Mouse (Mus musculus) ES-Bruce4 (cell line): ENCODE measurements at regions not wholly inside any gene's neighbourhood (a gene's known extent, or its start where the extent isn't known, plus 50 kb on each side); places are given as distances from the start of the nearest gene placed in this dataset.

ENCODE experiments used
- H3K27ac ChIP-seq: 2 replicates; pipeline ENCODE4 v1.5.1; 2012; ENCODE audit warnings: low read length, inconsistent platforms; ENCODE audit not compliant: insufficient read depth
- H3K27me3 ChIP-seq: 2 replicates; pipeline ENCODE4 v1.6.1; 2012; ENCODE audit warnings: mild to moderate bottlenecking, low read length, inconsistent platforms; ENCODE audit not compliant: control insufficient read depth, poor library complexity, insufficient read depth, severe bottlenecking
- H3K36me3 ChIP-seq: 2 replicates; pipeline ENCODE4 v1.6.1; 2012; ENCODE audit warnings: inconsistent platforms, mild to moderate bottlenecking, low read length, moderate library complexity; ENCODE audit not compliant: control insufficient read depth, poor library complexity, insufficient read depth, severe bottlenecking
- H3K4me1 ChIP-seq: one replicate; pipeline ENCODE4 v1.8.1; 2011; ENCODE audit warnings: low read length; ENCODE audit not compliant: control insufficient read depth, insufficient read depth
- H3K4me3 ChIP-seq: 2 replicates; pipeline ENCODE4 v1.5.1; 2011; ENCODE audit warnings: low read depth, mild to moderate bottlenecking, low read length
- H3K9ac ChIP-seq: 2 replicates; pipeline ENCODE4 v1.6.1; 2012; ENCODE audit warnings: low read depth, mild to moderate bottlenecking, inconsistent platforms; ENCODE audit not compliant: poor library complexity, severe bottlenecking
- H3K9me3 ChIP-seq: replicated peaks from 2 replicates; pipeline ENCODE4 v1.6.1; 2012; ENCODE audit warnings: mild to moderate bottlenecking, low read length, inconsistent platforms; ENCODE audit not compliant: control insufficient read depth, poor library complexity, insufficient read depth, severe bottlenecking
- CTCF ChIP-seq: IDR thresholded peaks from one replicate; pipeline ENCODE4 v1.8.1; 2011; ENCODE audit warnings: low read depth, low read length
- EP300 ChIP-seq: IDR thresholded peaks from 2 replicates; pipeline ENCODE4 v1.6.1; 2011; ENCODE audit warnings: low read depth, low read length; ENCODE audit not compliant: insufficient read depth
- POLR2A ChIP-seq: IDR thresholded peaks from one replicate; pipeline ENCODE4 v1.8.1; 2011; ENCODE audit warnings: low read length; ENCODE audit not compliant: insufficient read depth

GRCm38 (mm10) chr7:95620079-95620478 lies 551.0 kb upstream of the Tenm4 start:
- Histone ChIP-seq H3K36me3 (no peaks in the 10 kb centered on the region), H3K27me3 (no peaks in the 10 kb centered on the region), H3K4me3 (no peak overlapping the region), H3K9ac (no peak overlapping the region), H3K27ac (no peak overlapping the region), H3K9me3 (no peaks in the 10 kb centered on the region), H3K4me1 (no peaks in the 10 kb centered on the region)
- no peak for TF ChIP-seq EP300
- no peak for TF ChIP-seq CTCF
- no peak for TF ChIP-seq POLR2A

- Histone ChIP-seq H3K36me3 (no peaks in the 10 kb centered on the region), H3K4me3 (no peak overlapping the region), H3K27me3 (no peaks in the 10 kb centered on the region), H3K4me1 (no peaks in the 10 kb centered on the region), H3K9ac (no peak overlapping the region), H3K9me3 (no peaks in the 10 kb centered on the region), H3K27ac (no peak overlapping the region)
- TF ChIP-seq CTCF, result no peak
- TF ChIP-seq EP300, result no peak
- no peak for TF ChIP-seq POLR2A
These were observed 530.4 kb upstream of the Tenm4 start for GRCm38 (mm10) chr7:95640683-95641082.

GRCm38 (mm10) chr7:95674319-95674718 lies 496.7 kb upstream of the Tenm4 start:
- Histone ChIP-seq H3K9ac (no peak overlapping the region), H3K27me3 (no peaks in the 10 kb centered on the region), H3K4me3 (no peak overlapping the region), H3K9me3 (no peaks in the 10 kb centered on the region), H3K4me1 (no peaks in the 10 kb centered on the region), H3K27ac (no peak overlapping the region), H3K36me3 (no peaks in the 10 kb centered on the region)
- TF ChIP-seq EP300 (no peak), POLR2A (no peak), CTCF (no peak)

GRCm38 (mm10) chr7:95682521-95682920 lies 488.5 kb upstream of the Tenm4 start:
- Histone ChIP-seq H3K27ac (no peak overlapping the region), H3K4me3 (no peak overlapping the region), H3K36me3 (no peaks in the 10 kb centered on the region), H3K4me1 (no peaks in the 10 kb centered on the region), H3K9me3 (no peaks in the 10 kb centered on the region), H3K9ac (no peak overlapping the region), H3K27me3 (no peaks in the 10 kb centered on the region; the same call in 1 of the 2 replicates)
- TF ChIP-seq POLR2A (no peak), CTCF (no peak), EP300 (no peak)

GRCm38 (mm10) chr7:95687733-95688132 lies 483.3 kb upstream of the Tenm4 start:
- Histone ChIP-seq H3K4me1 (no peaks in the 10 kb centered on the region), H3K4me3 (no peak overlapping the region), H3K27ac (no peak overlapping the region), H3K27me3 (peaks cover under 1% of the 10 kb centered on the region), H3K36me3 (no peaks in the 10 kb centered on the region), H3K9ac (no peak overlapping the region), H3K9me3 (no peaks in the 10 kb centered on the region)
- TF ChIP-seq POLR2A (no peak), EP300 (no peak), CTCF (no peak)

GRCm38 (mm10) chr7:95688151-95689146 lies 482.6 kb upstream of the Tenm4 start:
- Histone ChIP-seq H3K27ac (no peak overlapping the region), H3K36me3 (no peaks in the 10 kb centered on the region), H3K9me3 (no peaks in the 10 kb centered on the region), H3K4me3 (no peak overlapping the region), H3K4me1 (no peaks in the 10 kb centered on the region), H3K27me3 (peaks cover 2% of the 10 kb centered on the region), H3K9ac (no peak overlapping the region)
- TF ChIP-seq POLR2A, result no peak
- no peak for TF ChIP-seq EP300
- TF ChIP-seq CTCF, result no peak
